Mouse (Mus musculus) ES-Bruce4 (cell line): ENCODE results near the gene Ube2cbp. TPM values are rescaled to one million over a fixed set of nuclear protein-coding genes. Genes with fewer than 3 reads are reported as not detected.

ENCODE experiments used
- H3K27ac ChIP-seq: 2 replicates; pipeline ENCODE4 v1.5.1; 2012; ENCODE audit warnings: low read length, inconsistent platforms; ENCODE audit not compliant: insufficient read depth
- H3K27me3 ChIP-seq: 2 replicates; pipeline ENCODE4 v1.6.1; 2012; ENCODE audit warnings: mild to moderate bottlenecking, low read length, inconsistent platforms; ENCODE audit not compliant: control insufficient read depth, poor library complexity, insufficient read depth, severe bottlenecking
- H3K36me3 ChIP-seq: 2 replicates; pipeline ENCODE4 v1.6.1; 2012; ENCODE audit warnings: inconsistent platforms, mild to moderate bottlenecking, low read length, moderate library complexity; ENCODE audit not compliant: control insufficient read depth, poor library complexity, insufficient read depth, severe bottlenecking
- H3K4me1 ChIP-seq: one replicate; pipeline ENCODE4 v1.8.1; 2011; ENCODE audit warnings: low read length; ENCODE audit not compliant: control insufficient read depth, insufficient read depth
- H3K4me3 ChIP-seq: 2 replicates; pipeline ENCODE4 v1.5.1; 2011; ENCODE audit warnings: low read depth, mild to moderate bottlenecking, low read length
- H3K9ac ChIP-seq: 2 replicates; pipeline ENCODE4 v1.6.1; 2012; ENCODE audit warnings: low read depth, mild to moderate bottlenecking, inconsistent platforms; ENCODE audit not compliant: poor library complexity, severe bottlenecking
- H3K9me3 ChIP-seq: replicated peaks from 2 replicates; pipeline ENCODE4 v1.6.1; 2012; ENCODE audit warnings: mild to moderate bottlenecking, low read length, inconsistent platforms; ENCODE audit not compliant: control insufficient read depth, poor library complexity, insufficient read depth, severe bottlenecking
- CTCF ChIP-seq: IDR thresholded peaks from one replicate; pipeline ENCODE4 v1.8.1; 2011; ENCODE audit warnings: low read depth, low read length
- EP300 ChIP-seq: IDR thresholded peaks from 2 replicates; pipeline ENCODE4 v1.6.1; 2011; ENCODE audit warnings: low read depth, low read length; ENCODE audit not compliant: insufficient read depth
- POLR2A ChIP-seq: IDR thresholded peaks from one replicate; pipeline ENCODE4 v1.8.1; 2011; ENCODE audit warnings: low read length; ENCODE audit not compliant: insufficient read depth
- polyA plus RNA-seq: library from polyadenylated mRNA; stranded (reverse); fragments of >200 nt; gene quantifications from 2 replicates; pipeline ENCODE4 v1.2.4, GENCODE M21; 2011; ENCODE audit warnings: low read depth; ENCODE audit not compliant: missing spikeins, insufficient read depth, insufficient read length

Ube2cbp gene
- polyA plus RNA-seq, 1 experiment: 1.6 TPM

DNA sequence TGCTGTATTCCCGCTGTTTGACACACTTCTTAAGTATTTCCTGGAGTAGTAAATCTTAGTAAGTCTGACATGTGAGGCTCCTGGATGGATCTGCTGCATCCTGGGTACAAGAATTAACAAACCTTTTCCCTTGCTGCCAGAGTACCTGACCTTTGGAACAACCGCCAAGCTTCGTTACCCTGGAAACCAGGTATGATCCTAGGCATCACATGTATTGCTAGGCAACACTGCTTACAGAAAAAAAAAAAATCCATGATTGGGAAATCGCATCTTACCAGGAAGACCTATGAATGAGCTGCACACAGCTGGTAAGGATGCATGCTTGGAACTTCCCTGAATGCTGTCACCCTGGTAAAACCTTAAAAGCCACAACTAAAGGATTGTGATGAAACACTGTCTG, 22.5 kb downstream of the Ube2cbp start:
- TF ChIP-seq POLR2A (no peak), CTCF (no peak), EP300 (no peak)
- Histone ChIP-seq H3K27ac (no peak overlapping the region), H3K4me3 (no peak overlapping the region), H3K36me3 (no peaks in the 10 kb centered on the region), H3K27me3 (no peaks in the 10 kb centered on the region), H3K9me3 (no peaks in the 10 kb centered on the region), H3K9ac (no peak overlapping the region), H3K4me1 (no peaks in the 10 kb centered on the region)

GRCm38 (mm10) chr9:86438337-86439009, 26.3 kb downstream of the Ube2cbp start:
- no peaks in the 10 kb centered on the region for H3K27me3 ChIP-seq
- H3K27ac ChIP-seq: no peak overlapping the region
- no peak for TF ChIP-seq POLR2A
- no peak for TF ChIP-seq CTCF
- no peak for TF ChIP-seq EP300
- H3K9me3 ChIP-seq: no peaks in the 10 kb centered on the region
- H3K4me1 ChIP-seq: no peaks in the 10 kb centered on the region
- H3K4me3 ChIP-seq: no peak overlapping the region
- H3K36me3 ChIP-seq: no peaks in the 10 kb centered on the region
- no peak overlapping the region for H3K9ac ChIP-seq

DNA sequence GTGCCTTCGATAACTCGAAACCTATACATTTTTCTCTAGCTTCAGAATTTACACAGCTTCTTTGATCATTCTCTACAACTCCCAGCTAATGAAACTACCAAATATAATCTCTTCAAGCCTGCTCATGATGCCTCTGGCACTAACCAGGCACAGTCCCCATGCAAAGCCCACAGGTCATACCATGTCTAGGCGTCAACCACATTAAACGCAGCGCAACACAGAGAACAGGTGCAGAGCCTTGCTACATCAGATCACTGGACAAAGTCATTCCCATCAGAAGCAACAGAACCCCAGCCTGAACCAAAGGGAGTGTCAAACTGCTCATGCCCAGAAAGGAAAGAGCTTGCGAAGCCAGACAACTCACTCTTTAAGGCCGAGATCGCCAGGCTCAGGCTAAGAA, 28.1 kb downstream of the Ube2cbp start:
- H3K36me3 ChIP-seq: no peaks in the 10 kb centered on the region
- H3K4me1 ChIP-seq: no peaks in the 10 kb centered on the region
- H3K27ac ChIP-seq: no peak overlapping the region
- no peak overlapping the region for H3K4me3 ChIP-seq
- no peak for TF ChIP-seq CTCF
- TF ChIP-seq EP300: no peak
- TF ChIP-seq POLR2A: no peak
- no peaks in the 10 kb centered on the region for H3K9me3 ChIP-seq
- H3K9ac ChIP-seq: no peak overlapping the region
- no peaks in the 10 kb centered on the region for H3K27me3 ChIP-seq

DNA sequence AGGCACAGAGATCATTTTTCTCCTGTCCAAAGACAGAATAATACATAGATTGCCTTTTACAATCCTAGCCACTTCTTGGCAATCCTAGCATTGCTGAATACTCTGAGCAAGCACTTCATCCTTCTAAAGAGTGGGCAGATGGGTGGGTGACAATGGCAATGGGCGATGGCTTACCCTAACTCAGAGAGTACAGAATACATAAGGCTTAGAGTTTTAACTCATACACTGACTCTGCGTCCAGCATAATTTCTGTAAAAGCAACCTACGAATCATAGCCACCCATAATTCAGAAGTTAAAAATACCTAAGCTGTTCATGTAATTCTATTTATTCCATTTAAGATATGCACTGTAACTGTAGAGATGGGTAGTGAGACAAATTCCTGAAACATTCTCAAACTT, 29.2 kb downstream of the Ube2cbp start:
- Histone ChIP-seq H3K4me1 (no peaks in the 10 kb centered on the region), H3K36me3 (no peaks in the 10 kb centered on the region), H3K4me3 (no peak overlapping the region), H3K27me3 (no peaks in the 10 kb centered on the region), H3K9ac (no peak overlapping the region), H3K9me3 (no peaks in the 10 kb centered on the region), H3K27ac (no peak overlapping the region)
- no peak for TF ChIP-seq CTCF
- no peak for TF ChIP-seq EP300
- no peak for TF ChIP-seq POLR2A

- Histone ChIP-seq H3K36me3 (no peaks in the 10 kb centered on the region), H3K27ac (no peak overlapping the region), H3K27me3 (no peaks in the 10 kb centered on the region), H3K4me3 (no peak overlapping the region), H3K4me1 (no peaks in the 10 kb centered on the region), H3K9me3 (no peaks in the 10 kb centered on the region), H3K9ac (no peak overlapping the region)
- TF ChIP-seq POLR2A (no peak), EP300 (no peak), CTCF (no peak)
These were observed 41.4 kb downstream of the Ube2cbp start for GRCm38 (mm10) chr9:86423331-86423730.

- Histone ChIP-seq H3K27me3 (no peaks in the 10 kb centered on the region), H3K9ac (no peak overlapping the region), H3K9me3 (no peaks in the 10 kb centered on the region), H3K4me3 (no peak overlapping the region), H3K4me1 (no peaks in the 10 kb centered on the region), H3K27ac (no peak overlapping the region), H3K36me3 (no peaks in the 10 kb centered on the region)
- no peak for TF ChIP-seq EP300
- TF ChIP-seq CTCF: no peak
- TF ChIP-seq POLR2A: no peak
These were observed 45.4 kb downstream of the Ube2cbp start for GRCm38 (mm10) chr9:86419366-86419765.
